Comparison of ENCODE assay signal across 8 mouse cellular contexts in genomic region chr11:87638793-87639192, GRCm38 (mm10). TPM values are rescaled to one million over a fixed set of nuclear protein-coding genes. Genes with fewer than 3 reads are reported as not detected.
DNase-seq lines count a peak whose midpoint lies in the region; ATAC-seq and TF ChIP-seq lines count a peak whose summit lies in the region.

No protein-coding gene starts in this region.

- H3K4me2 ChIP-seq in heart, embryonic 12.5 days: peak overlapping the region; percentile 86
- peak overlapping the region; percentile 57 for H3K4me2 ChIP-seq in forebrain, embryonic 14.5 days (ENCODE audit: low read length)
- H3K4me2 ChIP-seq in liver, embryonic 16.5 days (ENCODE audit: low read depth, low read length): peak overlapping the region; percentile 90

- H3K27ac ChIP-seq in heart, embryonic 12.5 days (ENCODE audit: poor library complexity, severe bottlenecking): peak overlapping the region; percentile 20; the same call in 1 of the 2 replicates
- H3K27ac ChIP-seq in ES-E14 (ENCODE audit: insufficient read depth, low read depth, low read length, poor library complexity, severe bottlenecking): no peak overlapping the region
- H3K27ac ChIP-seq in forebrain, embryonic 14.5 days (ENCODE audit: low read depth, low read length): no peak overlapping the region
- H3K27ac ChIP-seq in liver, embryonic 16.5 days (ENCODE audit: low read length): 0 out of 2 replicates have a peak overlapping the region, but pooled peaks have one; percentile 55

- peak; percentile 53; the same call in 1 of the 2 replicates for ATAC-seq in heart, embryonic 12.5 days (ENCODE audit: insufficient number of reproducible peaks, low FRiP score)
- ATAC-seq in forebrain, embryonic 14.5 days: 0 out of 2 replicates have a peak, but pooled peaks have one; percentile 23
- ATAC-seq in liver, embryonic 16.5 days (ENCODE audit: low read depth): peak; percentile 36; the same call in 1 of the 2 replicates

- peak overlapping the region; percentile 53 for H3K4me3 ChIP-seq in heart, embryonic 12.5 days
- peak overlapping the region; percentile 47 to 54 for H3K4me3 ChIP-seq in ES-E14 (ENCODE audit: insufficient read depth in 1 of 2, low read depth in 1 of 2, low read length in 2 of 2, poor library complexity in 1 of 2, severe bottlenecking in 1 of 2)
- peak overlapping the region; percentile 30 for H3K4me3 ChIP-seq in forebrain, embryonic 14.5 days (ENCODE audit: low read depth, low read length)
- H3K4me3 ChIP-seq in liver, embryonic 16.5 days (ENCODE audit: low read depth, low read length): peak overlapping the region; percentile 62

- WGBS in heart, embryonic 12.5 days: 14% methylated on average over 2 of the region's 2 CpGs
- 8% methylated on average over 2 of the region's 2 CpGs for WGBS in forebrain, embryonic 14.5 days
- WGBS in liver, embryonic 16.5 days (ENCODE audit: insufficient replicate concordance): 28% methylated on average over 2 of the region's 2 CpGs

- H3K27me3 ChIP-seq in heart, embryonic 12.5 days (replicated peaks): no peaks in the 10 kb centered on the region
- H3K27me3 ChIP-seq in forebrain, embryonic 14.5 days (replicated peaks; ENCODE audit: control insufficient read depth, insufficient read depth, low read length): no peaks in the 10 kb centered on the region
- H3K27me3 ChIP-seq in liver, embryonic 16.5 days (ENCODE audit: control insufficient read depth, insufficient read depth, low read depth, low read length): no peaks in the 10 kb centered on the region

- in situ Hi-C loops in ES-E14 (cut with MboI; ENCODE audit: low sequenced_read_pairs in 2 of 2, unreplicated experiment in 2 of 2): no loop called here

- H3K9ac ChIP-seq in heart, embryonic 12.5 days: peak overlapping the region; percentile 75
- H3K9ac ChIP-seq in ES-E14 (ENCODE audit: insufficient read depth, low read depth, low read length, poor library complexity, severe bottlenecking): peak overlapping the region; percentile 69
- H3K9ac ChIP-seq in forebrain, embryonic 14.5 days (ENCODE audit: low read length): peak overlapping the region; percentile 58
- peak overlapping the region; percentile 74 for H3K9ac ChIP-seq in liver, embryonic 16.5 days (ENCODE audit: low read depth, low read length)

- H3K9me3 ChIP-seq in heart, embryonic 12.5 days (replicated peaks): no peaks in the 10 kb centered on the region
- H3K9me3 ChIP-seq in ES-E14 (ENCODE audit: control insufficient read depth, insufficient read depth, low read depth, low read length): no peaks in the 10 kb centered on the region
- H3K9me3 ChIP-seq in forebrain, embryonic 14.5 days (replicated peaks; ENCODE audit: control insufficient read depth, low read length): no peaks in the 10 kb centered on the region
- no peaks in the 10 kb centered on the region for H3K9me3 ChIP-seq in liver, embryonic 16.5 days (replicated peaks; ENCODE audit: control insufficient read depth, low read length)

- peaks cover 9% of the 10 kb centered on the region; the same call in 1 of the 2 replicates for H3K4me1 ChIP-seq in heart, embryonic 12.5 days (replicated peaks)
- H3K4me1 ChIP-seq in ES-E14 (ENCODE audit: control insufficient read depth in 2 of 2, insufficient read depth in 2 of 2, low read length in 2 of 2, poor library complexity in 1 of 2): no peaks in the 10 kb centered on the region
- peaks cover 3% of the 10 kb centered on the region; the same call in 1 of the 2 replicates for H3K4me1 ChIP-seq in forebrain, embryonic 14.5 days (ENCODE audit: control insufficient read depth, insufficient read depth, low read length)
- peaks cover 6% of the 10 kb centered on the region; the same call in 1 of the 2 replicates for H3K4me1 ChIP-seq in liver, embryonic 16.5 days (ENCODE audit: control insufficient read depth, low read depth, low read length)

- no peak for DNase-seq in heart, postnatal 4 days
- no peak for DNase-seq in ES-E14 (ENCODE audit: low read depth, low spot score)
- no peak for DNase-seq in forebrain, embryonic 14.5 days (ENCODE audit: low spot score)
- no peak for DNase-seq in ovary, postnatal 14 days (ENCODE audit: low spot score)
- DNase-seq in frontal cortex, postnatal 25 days (ENCODE audit: low spot score in 2 of 2): no peak
- DNase-seq in right cerebral cortex, postnatal 10 days (ENCODE audit: low spot score in 2 of 2): no peak

- H3K36me3 ChIP-seq in heart, embryonic 12.5 days: no peaks in the 10 kb centered on the region; the same call in 1 of the 2 replicates
- H3K36me3 ChIP-seq in ES-E14 (ENCODE audit: control insufficient read depth, insufficient read depth, low read length, poor library complexity, severe bottlenecking): no peaks in the 10 kb centered on the region
- no peaks in the 10 kb centered on the region for H3K36me3 ChIP-seq in forebrain, embryonic 14.5 days (ENCODE audit: control insufficient read depth, insufficient read depth, low read length)
- no peaks in the 10 kb centered on the region for H3K36me3 ChIP-seq in liver, embryonic 16.5 days (ENCODE audit: control insufficient read depth, insufficient read depth)

TF ChIP-seq in ES-E14, 5 proteins besides CTCF, POLR2A, EP300 and RAD21:
- TF ChIP-seq MAFK (IDR thresholded peaks at IDR 0.05; ENCODE audit: insufficient read depth, low read depth, low read length) (no peak), CHD2 (IDR thresholded peaks at IDR 0.05; ENCODE audit: low read depth, low read length) (no peak), ZC3H11A (IDR thresholded peaks at IDR 0.05; ENCODE audit: borderline replicate concordance, low read depth, low read length) (no peak), HCFC1 (IDR thresholded peaks at IDR 0.05; ENCODE audit: borderline replicate concordance, insufficient read depth, low read length) (no peak), ZNF384 (IDR thresholded peaks at IDR 0.05; ENCODE audit: low read depth, low read length) (no peak)

RNA-seq across cellular contexts. Expression of gene Hsf5, which starts 21.8 kb away (rescaled TPM):
- polyA plus RNA-seq in heart, embryonic 12.5 days (2016; fragmentation: Nextera tagmentation; extraction: Ambion mirVana): 0.13 and 0.15 TPM in 2 replicates
- total RNA-seq in heart, postnatal 4 days (2021): under 1 TPM; 0.09 to 0.10 TPM
- 0.32 and 0.40 TPM in 2 replicates for total RNA-seq in ES-E14 (2012; rRNA removed)
- 0.33 and 0.36 TPM in 2 replicates for polyA plus RNA-seq in forebrain, embryonic 14.5 days (2014; fragmentation: Nextera tagmentation; extraction: Ambion mirVana)
- 0.06 TPM in 1 of 2 replicates, not detected in the other for polyA plus RNA-seq in liver, embryonic 16.5 days (2015; fragmentation: Nextera tagmentation; extraction: Ambion mirVana)

RNA-seq across cellular contexts. Expression of gene Rnf43, which starts 23.7 kb away (rescaled TPM):
- 1.4 and 1.9 TPM in 2 replicates for polyA plus RNA-seq in heart, embryonic 12.5 days (2016; fragmentation: Nextera tagmentation; extraction: Ambion mirVana)
- total RNA-seq in heart, postnatal 4 days (2021): under 1 TPM; 0.36 to 0.95 TPM
- total RNA-seq in ES-E14 (2012; rRNA removed): 1.1 and 1.2 TPM in 2 replicates
- polyA plus RNA-seq in forebrain, embryonic 14.5 days (2014; fragmentation: Nextera tagmentation; extraction: Ambion mirVana): 0.63 and 1.1 TPM in 2 replicates
- polyA plus RNA-seq in liver, embryonic 16.5 days (2015; fragmentation: Nextera tagmentation; extraction: Ambion mirVana): 4.8 and 5.8 TPM in 2 replicates

RNA-seq across cellular contexts. Expression of gene Mtmr4, which starts 46.8 kb away (rescaled TPM):
- polyA plus RNA-seq in heart, embryonic 12.5 days (2016; fragmentation: Nextera tagmentation; extraction: Ambion mirVana): 21.9 and 27.3 TPM in 2 replicates
- total RNA-seq in heart, postnatal 4 days (2021): 10 to 100 TPM; 15.2 TPM
- total RNA-seq in ES-E14 (2012; rRNA removed): 26.2 and 27.7 TPM in 2 replicates
- polyA plus RNA-seq in forebrain, embryonic 14.5 days (2014; fragmentation: Nextera tagmentation; extraction: Ambion mirVana): 45.5 and 59.7 TPM in 2 replicates
- polyA plus RNA-seq in liver, embryonic 16.5 days (2015; fragmentation: Nextera tagmentation; extraction: Ambion mirVana): 10.1 and 10.5 TPM in 2 replicates

Comparison
In these comparisons a context has a peak if more than half of its experiments do, and no peak if none do; other contexts are left out.
1. H3K27ac ChIP-seq: peak in heart, embryonic 12.5 days (single experiment) and liver, embryonic 16.5 days (single experiment); none in ES-E14 (single experiment) and forebrain, embryonic 14.5 days (single experiment).
2. Peak in every context shown above with its lines, with median percentiles within 50 percentile points of each other: ATAC-seq, H3K4me2 ChIP-seq, H3K4me3 ChIP-seq and H3K9ac ChIP-seq.